Mouse (Mus musculus) T-helper 17 cell (primary cell): ENCODE results near the gene Olfr893.
"Not testable (repeated sequence)": the region's sequence is repeated elsewhere in the genome, so short reads cannot be mapped to it uniquely, and the experiment has no call there.

Experiments used
- in situ Hi-C, 2 experiments: fragments of 300-600 bp; cut with MboI, MseI; formaldehyde crosslinking; loops; 1 replicate in 1 of 2; 2 replicates in 1 of 2; pipeline ENCODE4 v1.15.1; 2025; ENCODE audit warnings: high pct_unique_total_duplicates in 2 of 2

Olfr893 gene

GRCm38 (mm10) chr9:38208065-38208464 is at the start of gene Olfr893:
TSS of gene Olfr893 (plus strand) at chr9:38208365.
- in situ Hi-C loops: no loop called here

DNA sequence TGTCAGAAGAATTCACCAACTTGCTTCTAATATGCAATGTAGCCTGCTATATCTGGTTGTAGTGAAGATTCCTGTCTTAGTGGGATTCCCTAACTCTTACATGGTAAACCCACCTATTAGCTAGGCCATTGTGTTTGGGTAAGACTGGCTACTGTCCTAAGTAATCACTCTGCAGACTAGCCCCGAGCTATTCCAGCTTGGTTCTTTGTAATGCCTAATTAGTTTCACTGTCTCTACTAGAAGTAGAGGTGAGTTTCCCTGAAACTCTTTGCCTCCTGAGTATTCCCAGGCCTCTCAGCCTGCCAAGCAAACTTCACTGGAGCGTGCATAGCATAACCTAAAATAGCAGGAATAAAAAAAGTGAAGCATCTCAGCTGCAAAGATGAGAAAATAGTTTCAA is 39.8 kb upstream of the Olfr893 start:
- in situ Hi-C loops: not testable (repeated sequence)

- in situ Hi-C loops: no loop called here
Measured at GRCm38 (mm10) chr9:38180721-38181120, 27.4 kb upstream of the Olfr893 start, which contains the start of gene Olfr891. TSS of gene Olfr891 (minus strand) at chr9:38180821.

DNA sequence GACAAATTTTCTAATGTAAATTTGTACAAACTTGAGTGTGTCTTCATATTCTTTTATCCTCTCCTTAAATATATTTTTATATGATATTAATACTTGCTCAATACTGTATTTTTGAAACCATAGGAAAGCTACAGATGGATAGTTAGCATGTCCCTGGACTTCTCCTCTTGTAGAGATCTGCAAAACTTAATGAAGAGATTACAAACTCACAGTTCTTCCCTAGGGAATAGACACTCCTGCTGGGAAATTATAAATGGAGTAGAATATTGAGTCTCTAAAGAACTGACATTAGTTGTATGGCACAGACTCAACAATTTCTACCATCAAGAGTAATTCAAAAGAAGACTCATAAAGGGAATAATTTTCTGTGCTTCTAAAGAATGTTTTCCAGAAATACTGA is 9.6 kb downstream of the Olfr893 start, which contains the start of gene Olfr894:
Gene Olfr894 (plus strand): TSS at position 301 of the 400 bp plus-strand sequence.
- in situ Hi-C loops: no loop called here

DNA sequence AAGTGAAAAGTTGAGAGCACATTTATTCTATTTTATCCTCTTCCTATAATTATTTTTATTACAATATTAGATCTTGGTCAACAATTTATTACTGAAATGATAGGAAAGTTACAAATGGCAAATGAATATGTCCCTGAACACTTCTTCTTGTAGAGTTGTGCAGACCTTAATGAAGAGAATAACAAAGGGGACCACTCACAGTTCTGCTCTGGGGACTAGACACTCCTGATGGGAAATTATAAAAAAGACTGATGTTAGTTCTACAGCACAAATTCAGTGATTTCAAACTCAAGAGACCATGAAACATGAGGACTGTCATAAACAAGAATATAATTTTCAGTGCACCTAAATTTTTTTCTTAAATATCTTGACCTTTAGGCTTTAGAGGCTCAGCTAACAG is 44.3 kb downstream of the Olfr893 start, which contains the start of gene Olfr143:
Gene Olfr143 (plus strand): TSS at position 301 of the 400 bp plus-strand sequence.
- in situ Hi-C loops: no loop called here
